Mouse (Mus musculus) kidney, embryonic 15.5 days (tissue): ENCODE data around the gene Zfp60. TPM values are rescaled to one million over a fixed set of nuclear protein-coding genes. Genes with fewer than 3 reads are reported as not detected.
"Not testable (repeated sequence)": the region's sequence is repeated elsewhere in the genome, so short reads cannot be mapped to it uniquely, and the experiment has no call there.

Experiments used
- ATAC-seq: fragments of 200-750 bp; cut with Nextera tagmentation; replicated peaks from 2 replicates; pipeline ENCODE4 v1.8.0; 2017; ENCODE audit warnings: moderate TSS enrichment; ENCODE audit not compliant: low FRiP score
- H3K27ac ChIP-seq: fragments of 300-500 bp; sonication (generic); 2 replicates; pipeline ENCODE4 v1.5.1; 2015; ENCODE audit warnings: mild to moderate bottlenecking, inconsistent platforms
- H3K27me3 ChIP-seq: fragments of 300-500 bp; sonication (generic); 2 replicates; pipeline ENCODE4 v1.6.1; 2015; ENCODE audit warnings: inconsistent platforms
- H3K36me3 ChIP-seq: fragments of 300-500 bp; sonication (generic); 2 replicates; pipeline ENCODE4 v1.6.1; 2015; ENCODE audit warnings: inconsistent platforms
- H3K4me1 ChIP-seq: fragments of 300-500 bp; sonication (generic); 2 replicates; pipeline ENCODE4 v1.6.1; 2015; ENCODE audit warnings: inconsistent platforms
- H3K4me2 ChIP-seq: fragments of 300-500 bp; sonication (generic); 2 replicates; pipeline ENCODE4 v1.6.1; 2015; ENCODE audit warnings: moderate library complexity, mild to moderate bottlenecking, inconsistent platforms
- H3K4me3 ChIP-seq: fragments of 300-500 bp; sonication (generic); replicated peaks from 2 replicates; pipeline ENCODE4 v1.5.1; 2015; ENCODE audit warnings: mild to moderate bottlenecking, inconsistent platforms
- H3K9ac ChIP-seq: fragments of 300-500 bp; sonication (generic); 2 replicates; pipeline ENCODE4 v1.6.1; 2015; ENCODE audit warnings: mild to moderate bottlenecking, inconsistent platforms
- H3K9me3 ChIP-seq: fragments of 300-500 bp; sonication (generic); replicated peaks from 2 replicates; pipeline ENCODE4 v1.6.1; 2016; ENCODE audit warnings: inconsistent platforms
- WGBS: fragments of 180-500 bp; shearing (Covaris S2); methylation state at CpG from one replicate; pipeline ENCODE4 v1.1.7; 2015; ENCODE audit warnings: mixed read lengths; 5-methylcytosine and 5-hydroxymethylcytosine counted together
- polyA plus RNA-seq: library from polyadenylated mRNA; unstranded; fragments of >200 nt; fragmentation: Nextera tagmentation; extraction: Ambion mirVana; gene quantifications from 2 replicates; pipeline ENCODE4 v1.2.1, GENCODE M21; 2015

Zfp60 gene
- polyA plus RNA-seq, 1 experiment from 2014 or later, result 40.8 TPM

DNA sequence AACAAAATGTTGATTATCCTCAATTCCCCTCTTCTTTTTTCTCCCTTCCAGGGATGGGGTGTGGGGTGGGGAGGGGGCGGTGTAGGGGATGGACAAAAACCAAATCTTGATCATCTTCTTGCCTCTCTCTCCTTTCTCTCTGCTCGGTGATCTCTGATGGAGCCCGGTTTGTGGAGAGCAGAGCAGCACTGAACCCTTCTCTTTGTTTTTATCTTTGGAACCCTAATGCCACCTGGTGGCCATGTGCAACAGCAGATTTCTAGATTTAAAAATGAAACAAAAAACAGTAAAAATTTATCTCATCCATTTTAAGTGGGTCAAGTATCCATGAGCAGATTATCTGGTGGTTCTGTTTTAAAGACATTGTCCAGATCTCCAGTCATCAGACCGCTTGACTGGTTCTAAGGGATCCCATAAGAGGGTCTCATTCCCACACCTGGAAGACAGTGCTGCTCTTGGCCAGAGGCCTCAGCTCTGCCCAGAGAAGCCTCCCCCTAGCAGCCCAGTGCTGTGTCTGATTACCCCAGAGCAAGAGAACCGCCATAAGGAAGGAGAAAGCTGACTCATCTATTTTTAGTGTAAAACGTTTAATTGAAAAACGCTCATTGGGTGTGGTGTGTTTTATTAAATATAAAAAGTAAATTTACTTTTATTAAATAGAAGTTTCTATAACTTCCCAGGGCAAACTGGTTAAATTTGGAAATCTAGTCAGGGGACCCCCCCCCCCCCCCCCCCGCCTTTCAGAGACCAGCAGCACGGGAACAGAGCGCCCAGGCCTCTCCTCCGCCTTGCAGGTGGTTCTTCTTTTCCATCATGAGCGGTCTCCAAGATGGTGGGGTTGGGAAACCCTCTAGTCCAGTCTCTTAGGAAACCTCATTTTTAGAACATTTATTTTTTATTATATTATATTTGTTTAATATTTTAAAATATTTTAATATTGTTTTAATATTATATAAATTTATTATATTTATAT is 5.3 kb upstream of the Zfp60 start:
- WGBS, result 46% methylated on average over 12 of the region's 12 CpGs
- H3K4me3 ChIP-seq, result no peak overlapping the region
- peaks cover 3% of the 10 kb centered on the region; the same call in 1 of the 2 replicates for H3K4me1 ChIP-seq
- H3K36me3 ChIP-seq, result no peaks in the 10 kb centered on the region
- ATAC-seq, result peak; percentile 56; the same call in 1 of the 2 replicates
- H3K4me2 ChIP-seq, result peak overlapping the region; percentile 23; the same call in 1 of the 2 replicates
- no peak overlapping the region for H3K9ac ChIP-seq
- no peaks in the 10 kb centered on the region for H3K9me3 ChIP-seq
- no peak overlapping the region for H3K27ac ChIP-seq
- H3K27me3 ChIP-seq, result no peaks in the 10 kb centered on the region

- Histone ChIP-seq H3K9me3 (no peaks in the 10 kb centered on the region), H3K9ac (no peak overlapping the region), H3K4me1 (peaks cover 11% of the 10 kb centered on the region), H3K36me3 (no peaks in the 10 kb centered on the region), H3K27ac (no peak overlapping the region), H3K27me3 (no peaks in the 10 kb centered on the region), H3K4me2 (no peak overlapping the region), H3K4me3 (no peak overlapping the region)
- WGBS, result 51% methylated on average over 2 of the region's 2 CpGs
- no peak for ATAC-seq
Observed at GRCm38 (mm10) chr7:27727471-27727870, 3.7 kb upstream of the Zfp60 start.

DNA sequence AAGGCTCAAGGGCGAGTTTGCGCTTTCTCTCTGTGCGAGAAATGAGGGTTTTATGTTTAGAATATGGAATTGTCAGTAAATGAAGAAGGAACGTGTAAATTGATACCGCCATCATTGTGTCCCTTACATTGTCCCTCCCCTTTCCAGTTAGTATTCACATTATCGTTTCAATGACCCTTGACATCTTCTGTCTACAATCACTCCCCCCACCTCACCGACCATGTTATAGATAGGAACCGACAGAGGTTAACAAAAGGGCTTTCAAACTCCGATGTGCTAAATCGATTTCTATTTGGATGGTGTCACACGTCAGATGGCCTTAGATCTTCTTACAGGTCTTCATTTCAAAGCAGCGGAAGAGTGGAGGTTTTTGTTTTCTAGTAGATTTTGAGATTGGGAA is 757 bp downstream of the Zfp60 start:
- Histone ChIP-seq H3K4me3 (peak overlapping the region; percentile 77), H3K4me2 (peak overlapping the region; percentile 66), H3K27me3 (no peaks in the 10 kb centered on the region), H3K4me1 (peaks cover 17% of the 10 kb centered on the region), H3K9me3 (no peaks in the 10 kb centered on the region), H3K27ac (peak overlapping the region; percentile 97), H3K9ac (peak overlapping the region; percentile 79), H3K36me3 (no peaks in the 10 kb centered on the region)
- no peak for ATAC-seq
- 6% methylated on average over 12 of the region's 12 CpGs for WGBS

DNA sequence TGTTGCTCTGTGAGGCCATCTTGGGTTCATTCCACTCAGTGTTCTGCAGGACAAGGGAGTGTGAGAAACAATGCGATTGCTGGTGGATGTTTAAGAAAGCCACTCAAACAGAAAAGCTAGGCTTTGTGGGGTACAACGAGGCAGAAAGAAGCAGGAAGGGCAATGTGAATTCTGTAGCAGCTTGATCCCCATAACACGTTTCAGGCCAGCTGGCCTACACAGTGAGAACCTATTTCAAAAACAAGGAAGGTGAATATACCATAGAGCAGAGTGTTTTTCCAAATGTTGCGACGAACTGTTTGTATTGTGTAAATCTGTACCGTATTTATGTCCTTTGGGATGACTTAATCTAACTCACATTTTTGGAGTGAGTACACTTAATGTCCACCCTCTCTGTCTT is 1.3 kb downstream of the Zfp60 start:
- H3K9ac ChIP-seq, result peak overlapping the region; percentile 79; the same call in 1 of the 2 replicates
- H3K4me1 ChIP-seq, result peaks cover 17% of the 10 kb centered on the region
- 83% methylated on average over 6 of the region's 6 CpGs for WGBS
- no peaks in the 10 kb centered on the region; the same call in 1 of the 2 replicates for H3K36me3 ChIP-seq
- no peak for ATAC-seq
- H3K27ac ChIP-seq, result no peak overlapping the region
- H3K4me3 ChIP-seq, result peak overlapping the region; percentile 77
- H3K27me3 ChIP-seq, result no peaks in the 10 kb centered on the region
- H3K9me3 ChIP-seq, result no peaks in the 10 kb centered on the region
- H3K4me2 ChIP-seq, result peak overlapping the region; percentile 66

DNA sequence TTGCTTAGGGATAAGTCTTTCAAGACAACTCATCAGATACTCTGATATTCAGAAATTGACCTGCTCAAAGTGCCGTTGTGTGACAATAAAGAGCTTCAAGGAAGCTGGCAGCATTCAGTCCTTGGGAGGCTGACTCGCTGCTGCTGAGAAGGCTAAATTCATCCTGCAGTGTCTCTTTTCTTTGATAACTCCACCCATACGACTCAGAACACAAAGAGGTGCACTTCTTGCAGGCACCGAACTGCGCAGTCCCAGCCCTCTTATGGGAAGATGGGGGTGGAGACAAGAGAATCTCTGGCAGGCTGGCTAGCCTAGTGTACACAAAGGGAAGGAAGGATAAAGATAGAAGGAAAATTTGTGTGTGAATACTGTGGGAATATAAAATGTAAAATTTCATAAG is 4.3 kb downstream of the Zfp60 start:
- Histone ChIP-seq H3K9me3 (no peaks in the 10 kb centered on the region), H3K4me2 (no peak overlapping the region), H3K27ac (no peak overlapping the region), H3K36me3 (peaks cover 26% of the 10 kb centered on the region), H3K27me3 (no peaks in the 10 kb centered on the region), H3K4me1 (peaks cover 17% of the 10 kb centered on the region), H3K9ac (no peak overlapping the region), H3K4me3 (no peak overlapping the region)
- 83% methylated on average over 5 of the region's 5 CpGs for WGBS
- no peak for ATAC-seq

DNA sequence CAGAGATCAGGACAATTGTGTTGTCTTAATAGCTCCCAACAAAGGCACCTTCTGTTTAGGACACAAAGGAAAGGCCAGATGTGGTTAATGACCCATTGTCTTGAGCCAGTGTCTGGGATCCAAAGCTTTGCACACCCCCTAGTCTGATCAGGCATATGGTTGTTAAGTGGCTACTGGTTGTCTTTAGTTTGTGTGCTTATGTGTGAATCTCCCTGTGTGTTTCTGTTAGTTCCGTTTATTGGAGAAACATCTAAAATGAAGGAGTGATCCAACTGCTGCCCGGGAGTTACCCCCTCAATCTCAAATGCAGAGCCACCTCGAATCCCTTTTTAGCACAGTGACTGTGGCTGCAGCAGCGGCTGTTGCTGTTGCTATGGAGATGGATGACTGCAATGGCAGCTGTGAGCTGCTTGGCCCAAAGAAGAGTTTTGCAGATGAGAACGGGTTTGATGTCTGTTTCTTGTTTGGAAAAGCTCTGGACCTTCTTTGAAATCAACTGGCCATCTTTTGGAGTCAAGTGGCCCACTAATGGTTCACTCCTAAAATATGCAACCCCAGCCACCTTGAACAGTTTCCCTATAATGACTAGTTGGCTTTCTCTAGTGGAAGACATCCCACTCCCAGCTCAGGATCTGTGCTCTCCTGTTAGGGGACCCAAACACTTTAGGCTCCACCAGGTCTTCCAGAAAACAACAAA is 25.3 kb downstream of the Zfp60 start:
- Histone ChIP-seq H3K27me3 (no peaks in the 10 kb centered on the region), H3K4me1 (no peaks in the 10 kb centered on the region), H3K4me3 (no peak overlapping the region), H3K9ac (no peak overlapping the region), H3K4me2 (no peak overlapping the region), H3K27ac (no peak overlapping the region), H3K36me3 (peaks cover 10% of the 10 kb centered on the region), H3K9me3 (no peaks in the 10 kb centered on the region)
- ATAC-seq, result no peak
- 37% methylated on average over 5 of the region's 5 CpGs for WGBS

GRCm38 (mm10) chr7:27757048-27757375 is 25.8 kb downstream of the Zfp60 start:
- H3K9ac ChIP-seq, result no peak overlapping the region
- no peak for ATAC-seq
- H3K9me3 ChIP-seq, result no peaks in the 10 kb centered on the region
- H3K4me1 ChIP-seq, result no peaks in the 10 kb centered on the region
- peaks cover 7% of the 10 kb centered on the region; the same call in 1 of the 2 replicates for H3K36me3 ChIP-seq
- 67% methylated on average over 3 of the region's 3 CpGs for WGBS
- H3K27ac ChIP-seq, result no peak overlapping the region
- H3K4me2 ChIP-seq, result no peak overlapping the region
- H3K27me3 ChIP-seq, result no peaks in the 10 kb centered on the region
- H3K4me3 ChIP-seq, result no peak overlapping the region

DNA sequence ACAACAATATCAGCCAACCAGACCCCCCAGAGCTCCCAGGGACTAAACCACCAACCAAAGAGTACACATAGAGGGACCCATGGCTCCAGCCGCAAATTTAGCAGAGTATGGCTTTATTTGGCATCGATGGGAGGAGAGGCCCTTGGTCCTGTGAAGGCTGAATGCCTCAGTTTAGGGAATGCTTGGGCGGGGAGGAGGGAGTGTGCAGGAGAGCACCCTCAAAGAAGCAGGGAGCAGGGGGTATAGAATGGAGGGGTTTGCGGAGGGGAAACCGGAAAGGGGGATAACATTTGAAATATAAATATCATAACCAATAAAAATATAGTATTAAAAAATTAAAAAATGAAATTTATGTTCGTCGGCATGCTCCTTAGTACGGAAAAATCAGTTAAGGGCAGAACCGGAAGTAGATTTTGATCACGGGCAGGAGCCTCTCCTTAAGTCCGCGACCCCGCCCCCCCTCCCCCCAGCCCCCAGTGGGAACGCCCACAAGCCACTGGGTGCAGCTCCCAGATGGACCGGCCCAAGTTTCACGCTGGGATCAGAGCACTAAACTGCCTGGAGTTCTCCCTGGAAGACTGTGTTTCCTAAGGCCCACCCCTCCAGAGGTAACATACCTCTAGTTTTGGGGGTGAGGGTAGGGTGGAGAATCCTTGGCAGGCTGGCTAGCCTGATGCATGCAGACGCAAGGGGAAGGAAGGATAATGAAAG is 34.1 kb downstream of the Zfp60 start:
- Histone ChIP-seq H3K9me3 (no peaks in the 10 kb centered on the region), H3K27me3 (no peaks in the 10 kb centered on the region), H3K4me3 (peak overlapping the region; percentile 34), H3K36me3 (no peaks in the 10 kb centered on the region), H3K4me1 (0 out of 2 replicates have a peak, but pooled peaks cover 4% of the 10 kb centered on the region), H3K27ac (no peak overlapping the region), H3K9ac (0 out of 2 replicates have a peak overlapping the region, but pooled peaks have one; percentile 10), H3K4me2 (peak overlapping the region; percentile 59)
- WGBS, result 12% methylated on average over 17 of the region's 17 CpGs
- no peak for ATAC-seq

DNA sequence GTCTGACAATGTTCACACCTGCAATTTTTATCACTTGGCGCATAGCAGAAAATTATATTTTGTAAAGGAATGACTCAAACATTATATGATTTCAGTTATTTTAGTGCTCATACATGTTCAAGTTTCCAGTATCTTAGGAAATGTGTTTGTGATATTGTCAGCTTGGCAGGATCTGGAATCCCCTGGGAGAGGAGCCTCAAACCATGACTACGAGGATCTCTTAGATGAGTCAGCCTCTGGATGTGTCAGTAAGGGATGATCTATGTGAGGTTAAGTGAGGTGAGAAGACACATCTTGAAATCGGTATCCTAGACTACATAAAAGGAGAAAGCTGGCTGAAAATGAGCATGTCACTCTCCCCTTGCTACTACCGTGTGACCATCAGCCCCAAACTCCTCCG is 58.1 kb downstream of the Zfp60 start:
- Histone ChIP-seq H3K27ac (no peak overlapping the region), H3K4me1 (no peaks in the 10 kb centered on the region), H3K4me3 (no peak overlapping the region), H3K9me3 (peaks cover 10% of the 10 kb centered on the region; the same call in 1 of the 2 replicates), H3K9ac (no peak overlapping the region), H3K36me3 (no peaks in the 10 kb centered on the region), H3K27me3 (no peaks in the 10 kb centered on the region), H3K4me2 (no peak overlapping the region)
- no peak for ATAC-seq
- 83% methylated on average over 5 of the region's 5 CpGs for WGBS

- H3K27ac ChIP-seq, H3K9ac ChIP-seq, ATAC-seq, H3K4me3 ChIP-seq, H3K36me3 ChIP-seq, H3K9me3 ChIP-seq, H3K4me1 ChIP-seq, H3K4me2 ChIP-seq, H3K27me3 ChIP-seq: not testable (repeated sequence)
- WGBS, result 26% methylated on average over 3 of the region's 3 CpGs
Observed at GRCm38 (mm10) chr7:27793865-27794264, 62.7 kb downstream of the Zfp60 start.

DNA sequence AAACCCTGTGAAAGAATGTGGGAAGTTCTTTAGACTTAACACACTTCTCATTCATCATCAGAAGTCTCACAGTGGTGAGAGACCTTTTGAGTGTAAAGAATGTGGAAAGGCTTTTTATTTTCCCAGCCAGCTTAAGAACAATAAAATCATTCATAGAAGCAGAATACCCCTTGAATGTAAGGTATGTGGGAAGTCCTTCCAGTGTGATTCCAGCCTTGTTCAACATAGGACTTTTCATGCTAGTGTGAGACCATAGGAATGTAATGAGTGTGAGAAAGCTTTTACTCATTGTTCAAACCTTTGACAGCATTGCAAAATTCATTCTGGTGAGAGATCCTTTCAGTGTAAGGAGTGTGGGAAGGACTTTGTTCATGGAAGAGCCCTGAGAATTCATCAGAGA is 63.4 kb downstream of the Zfp60 start:
- Histone ChIP-seq H3K27ac (no peak overlapping the region), H3K9me3 (no peaks in the 10 kb centered on the region), H3K36me3 (no peaks in the 10 kb centered on the region), H3K4me1 (peaks cover 7% of the 10 kb centered on the region), H3K9ac (no peak overlapping the region), H3K4me2 (no peak overlapping the region), H3K27me3 (no peaks in the 10 kb centered on the region), H3K4me3 (no peak overlapping the region)
- no peak for ATAC-seq
